In genomic region chr14:31761727-31762126, GRCm38 (mm10) we compare ENCODE assay signal across 18 mouse cellular contexts.
DNase-seq lines count a peak whose midpoint lies in the region; ATAC-seq lines count a peak whose summit lies in the region.
"Had no signal": no experiment of that assay in that cellular context is flagged by ENCODE, and none has a peak within 500 bp of the region (broad histone marks: within the 10 kb centered on the region; RNA-seq: fewer than 3 reads in every experiment).

No protein-coding gene starts in this region.

- H3K36me3 ChIP-seq in forebrain, embryonic 11.5 days (ENCODE audit: control insufficient read depth, insufficient read depth, low read length), result no peaks in the 10 kb centered on the region

- no peak overlapping the region for H3K27ac ChIP-seq in forebrain, embryonic 11.5 days (ENCODE audit: low read depth, low read length)
- H3K27ac ChIP-seq: forebrain, embryonic 12.5 days; limb, embryonic 12.5 days; liver, embryonic 13.5 days; midbrain, embryonic 10.5 days had no signal

- no peak overlapping the region for H3K9ac ChIP-seq in forebrain, embryonic 11.5 days (ENCODE audit: low read length)
- H3K9ac ChIP-seq: forebrain, embryonic 12.5 days; heart, embryonic 12.5 days; limb, embryonic 12.5 days; liver, embryonic 13.5 days had no signal

- no peak overlapping the region for H3K4me3 ChIP-seq in forebrain, embryonic 11.5 days (ENCODE audit: low read depth, low read length)
- H3K4me3 ChIP-seq: forebrain, embryonic 12.5 days; heart, embryonic 12.5 days; limb, embryonic 12.5 days; liver, embryonic 13.5 days; midbrain, embryonic 10.5 days had no signal

- peak; percentile 94 for ATAC-seq in megakaryocyte, adult 5-6 weeks (ENCODE audit: poor library complexity, severe bottlenecking)
- ATAC-seq in forebrain, embryonic 11.5 days (replicated peaks; ENCODE audit: low FRiP score), result no peak

- H3K4me1 ChIP-seq in forebrain, embryonic 11.5 days (replicated peaks; ENCODE audit: control insufficient read depth, insufficient read depth, low read length), result no peaks in the 10 kb centered on the region
- H3K4me1 ChIP-seq: forebrain, embryonic 12.5 days; heart, embryonic 12.5 days; limb, embryonic 12.5 days; liver, embryonic 13.5 days; midbrain, embryonic 10.5 days had no signal

- WGBS in forebrain, embryonic 11.5 days, result 94% methylated on average over 7 of the region's 7 CpGs

- DNase-seq in lung, postnatal 25 days (ENCODE audit: low spot score), result peak; percentile 21
- DNase-seq in lung, postnatal 10 days, result no peak
- peak; percentile 58 for DNase-seq in T-cell, adult 2 months (ENCODE audit: low spot score)
- DNase-seq in thymus, postnatal 36 days, result peak; percentile 17 to 30
- no peak for DNase-seq in forebrain, embryonic 11.5 days (ENCODE audit: low spot score)
- no peak for DNase-seq in right cerebral cortex, postnatal 14 days
- DNase-seq in testis, postnatal 10 days (ENCODE audit: low spot score), result no peak
- DNase-seq: cerebellum, postnatal 14 days; gastrocnemius, postnatal 36 days; kidney, adult 8-10 months; kidney, postnatal 36 days; layer of hippocampus, adult 9-11 months; liver, embryonic 13.5 days had no signal

- no peaks in the 10 kb centered on the region for H3K27me3 ChIP-seq in forebrain, embryonic 11.5 days (ENCODE audit: control insufficient read depth, insufficient read depth, low read length)
- H3K27me3 ChIP-seq: forebrain, embryonic 12.5 days; heart, embryonic 12.5 days; limb, embryonic 12.5 days; liver, embryonic 13.5 days had no signal

- no peaks in the 10 kb centered on the region for H3K9me3 ChIP-seq in forebrain, embryonic 11.5 days (ENCODE audit: control insufficient read depth, low read length)
- H3K9me3 ChIP-seq: forebrain, embryonic 12.5 days; heart, embryonic 12.5 days; limb, embryonic 12.5 days; liver, embryonic 13.5 days; midbrain, embryonic 10.5 days had no signal

- no peak overlapping the region for H3K4me2 ChIP-seq in forebrain, embryonic 11.5 days (ENCODE audit: low read depth, low read length, severe bottlenecking)
- H3K4me2 ChIP-seq: forebrain, embryonic 12.5 days; heart, embryonic 12.5 days; limb, embryonic 12.5 days; liver, embryonic 13.5 days had no signal

Comparison
In these comparisons a context has a peak if more than half of its experiments do, and no peak if none do; other contexts are left out.
1. DNase-seq: peak in lung, postnatal 25 days (single experiment), T-cell, adult 2 months (single experiment) and thymus, postnatal 36 days (2 of 2); none in lung, postnatal 10 days (single experiment), forebrain, embryonic 11.5 days (single experiment), right cerebral cortex, postnatal 14 days (single experiment) and testis, postnatal 10 days (single experiment).